Mouse (Mus musculus) G1E (cell line): ENCODE measurements around the gene Akr1cl. TPM values are rescaled to one million over a fixed set of nuclear protein-coding genes. Genes with fewer than 3 reads are reported as not detected.
A peak's percentile ranks its signal among the peaks of the same experiment; 100 is the strongest.

Experiments
- ATAC-seq: 2 replicates; pipeline ENCODE4 v1.8.0; 2016; ENCODE audit warnings: mild to moderate bottlenecking; ENCODE audit not compliant: insufficient number of reproducible peaks, poor library complexity, low FRiP score, severe bottlenecking; ENCODE audit errors: extremely low read depth
- DNase-seq: peaks from one replicate; pipeline ENCODE4 v3.0.0; 2012; ENCODE audit warnings: low spot score
- H3K27me3 ChIP-seq: 2 replicates; pipeline ENCODE4 v1.6.1; 2012; ENCODE audit warnings: mild to moderate bottlenecking, low read length, inconsistent platforms; ENCODE audit not compliant: insufficient read depth
- H3K36me3 ChIP-seq: replicated peaks from 2 replicates; pipeline ENCODE3; 2012; ENCODE audit warnings: mild to moderate bottlenecking, inconsistent platforms
- H3K4me1 ChIP-seq: 2 replicates; pipeline ENCODE4 v1.6.1; 2012; ENCODE audit warnings: low read depth, low read length, inconsistent platforms, mixed read lengths; ENCODE audit not compliant: insufficient read depth
- H3K4me3 ChIP-seq: 2 replicates; pipeline ENCODE4 v1.5.1; 2012; ENCODE audit warnings: low read depth, mild to moderate bottlenecking, inconsistent platforms, low read length, moderate library complexity, mixed read lengths
- H3K9me3 ChIP-seq: replicated peaks from 2 replicates; pipeline ENCODE4 v1.6.1; 2012; ENCODE audit warnings: inconsistent platforms
- CTCF ChIP-seq: IDR thresholded peaks from 2 replicates; pipeline ENCODE4 v1.5.1; 2012; ENCODE audit warnings: low read depth, low read length, inconsistent platforms, mixed read lengths
- GATA1 ChIP-seq: IDR thresholded peaks from 2 replicates; pipeline ENCODE4 v1.6.1; 2012; ENCODE audit warnings: borderline replicate concordance, low read length, inconsistent platforms, mixed read lengths
- GATA2 ChIP-seq: IDR thresholded peaks from 2 replicates; pipeline ENCODE4 v1.6.1; 2012; ENCODE audit warnings: low read depth, low read length, inconsistent platforms, borderline replicate concordance
- POLR2AphosphoS5 ChIP-seq: IDR thresholded peaks from 2 replicates; pipeline ENCODE4 v1.6.1; 2012; ENCODE audit warnings: low read depth, low read length, inconsistent platforms; ENCODE audit not compliant: insufficient replicate concordance
- TAL1 ChIP-seq: conservative IDR thresholded peaks from 2 replicates; pipeline ENCODE4 v1.6.1; 2012; ENCODE audit warnings: low read depth, low read length, inconsistent platforms, mixed read lengths
- polyA plus RNA-seq: library from polyadenylated mRNA; stranded (reverse); fragments of >175 nt; gene quantifications from 2 replicates; pipeline ENCODE4 v1.2.3, GENCODE M21; 2012
- total RNA-seq, 2 experiments: library from RNA; stranded (forward) in 1 of 2; stranded (reverse) in 1 of 2; fragments of 200-1000 nt in 1 of 2; fragments of >200 nt in 1 of 2; fragmentation: Nextera tagmentation in 1 of 2; gene quantifications; 2 replicates each; pipeline ENCODE4 v1.2.3; 2014 to 2017

The Akr1cl gene
- total and polyA plus RNA-seq, 3 experiments = 0.27 TPM; not detected in 2

DNA sequence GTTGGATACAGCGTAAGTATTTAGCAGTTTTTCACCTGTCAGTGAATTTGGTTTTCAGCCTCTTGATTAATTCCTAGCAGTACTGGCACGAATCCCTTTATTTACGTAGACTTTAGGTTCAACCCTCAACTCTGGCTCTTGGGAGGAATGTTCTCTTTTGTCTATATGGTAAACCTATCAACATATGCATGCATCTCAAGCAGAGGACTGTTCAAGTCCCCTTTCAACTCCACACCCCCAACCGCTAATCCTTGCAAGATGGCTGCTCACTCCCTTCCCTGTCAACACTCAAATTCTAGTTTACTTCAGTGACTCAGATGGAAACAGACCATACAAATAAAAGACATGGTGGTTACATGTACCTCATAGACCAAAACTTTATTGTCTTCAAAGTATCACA is 19.8 kb downstream of the Akr1cl start:
- DNase-seq (no peak), ATAC-seq (no peak)
- no peaks in the 10 kb centered on the region for H3K36me3 ChIP-seq
- TF ChIP-seq POLR2AphosphoS5 (no peak), TAL1 (no peak), GATA1 (no peak), GATA2 (no peak), CTCF (no peak)
- no peaks in the 10 kb centered on the region for H3K9me3 ChIP-seq
- no peak overlapping the region for H3K4me3 ChIP-seq
- H3K27me3 ChIP-seq = peaks cover 7% of the 10 kb centered on the region; the same call in 1 of the 2 replicates
- peaks cover 4% of the 10 kb centered on the region; the same call in 1 of the 2 replicates for H3K4me1 ChIP-seq

GRCm38 (mm10) chr1:65010153-65010552 is 22.4 kb downstream of the Akr1cl start:
- H3K9me3 ChIP-seq = no peaks in the 10 kb centered on the region
- H3K4me1 ChIP-seq = peaks cover 4% of the 10 kb centered on the region; the same call in 1 of the 2 replicates
- no peak overlapping the region for H3K4me3 ChIP-seq
- no peaks in the 10 kb centered on the region for H3K36me3 ChIP-seq
- TF ChIP-seq CTCF (peak; percentile 96), TAL1 (no peak)
- peak; percentile 78 for ATAC-seq
- DNase-seq = peak; percentile 57
- peaks cover 9% of the 10 kb centered on the region for H3K27me3 ChIP-seq

DNA sequence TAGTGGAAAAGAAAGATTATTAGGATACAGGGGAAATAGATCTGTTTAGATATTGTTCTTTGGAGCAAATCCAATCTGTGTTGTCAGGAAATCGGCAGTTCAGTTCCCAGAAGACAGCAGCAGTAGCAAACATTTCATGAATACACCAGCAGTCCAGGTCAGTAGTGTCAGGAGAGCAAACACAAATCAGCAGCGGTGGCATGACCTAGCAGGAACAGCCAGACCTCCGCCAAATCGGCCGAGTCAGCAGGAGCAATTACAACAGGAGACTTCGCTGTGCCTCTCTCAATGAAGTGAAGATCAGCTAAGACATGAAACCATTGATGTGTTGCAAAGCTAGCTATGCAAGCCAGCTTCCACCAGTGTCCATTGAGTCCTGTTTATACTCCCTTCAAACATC is 27.0 kb downstream of the Akr1cl start:
- DNase-seq (no peak), ATAC-seq (no peak)
- H3K4me3 ChIP-seq = no peak overlapping the region
- peaks cover 4% of the 10 kb centered on the region; the same call in 1 of the 2 replicates for H3K4me1 ChIP-seq
- TF ChIP-seq CTCF (no peak), GATA1 (no peak), POLR2AphosphoS5 (no peak), GATA2 (no peak), TAL1 (no peak)
- H3K9me3 ChIP-seq = no peaks in the 10 kb centered on the region
- no peaks in the 10 kb centered on the region for H3K36me3 ChIP-seq
- peaks cover 15% of the 10 kb centered on the region for H3K27me3 ChIP-seq

DNA sequence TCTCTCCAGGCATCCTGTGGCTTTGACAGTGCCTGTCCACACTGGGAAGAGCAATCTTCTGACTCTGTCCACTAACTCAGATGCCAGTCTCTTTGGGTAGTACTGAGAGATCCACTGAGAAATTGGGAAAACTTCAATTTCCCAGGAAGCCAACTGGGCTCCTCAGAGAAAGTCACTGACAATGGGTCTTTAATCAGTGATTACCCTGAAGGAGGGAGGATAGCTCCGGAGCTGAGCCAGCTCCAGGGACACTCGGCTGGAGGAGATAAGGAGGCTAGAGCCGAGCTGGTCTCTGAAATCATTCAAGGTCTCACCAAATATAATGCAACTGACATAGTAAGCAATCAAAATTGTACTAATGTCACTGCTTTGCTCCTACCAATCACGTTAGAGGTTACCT is 28.0 kb downstream of the Akr1cl start:
- TF ChIP-seq CTCF = no peak
- no peak for TF ChIP-seq TAL1
- TF ChIP-seq POLR2AphosphoS5 = no peak
- TF ChIP-seq GATA2 = no peak
- no peak for TF ChIP-seq GATA1

DNA sequence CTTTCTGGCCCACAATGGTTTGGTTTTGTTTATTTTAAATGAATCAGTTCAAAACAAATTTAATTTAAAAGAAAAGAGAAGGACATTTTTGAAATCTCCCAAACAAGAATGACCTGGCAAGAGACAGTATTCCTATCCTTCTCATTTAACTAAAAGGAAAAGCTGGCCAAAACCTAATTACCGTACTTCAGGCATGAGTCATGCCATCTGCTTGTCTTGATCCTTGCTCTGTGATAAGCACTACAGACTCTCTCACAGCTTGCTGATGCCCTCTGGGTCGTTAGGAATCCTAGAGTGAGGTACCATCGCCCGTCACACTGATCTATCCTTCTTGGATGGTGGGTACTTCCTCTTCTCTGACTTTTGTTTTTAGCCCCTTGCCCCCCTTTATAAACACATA is 39.4 kb downstream of the Akr1cl start:
- ATAC-seq (no peak), DNase-seq (no peak)
- H3K9me3 ChIP-seq = no peaks in the 10 kb centered on the region
- peaks cover 4% of the 10 kb centered on the region; the same call in 1 of the 2 replicates for H3K27me3 ChIP-seq
- H3K4me1 ChIP-seq = no peaks in the 10 kb centered on the region
- H3K36me3 ChIP-seq = no peaks in the 10 kb centered on the region
- no peak for TF ChIP-seq POLR2AphosphoS5
- TF ChIP-seq CTCF = no peak
- no peak for TF ChIP-seq GATA1
- no peak for TF ChIP-seq GATA2
- no peak for TF ChIP-seq TAL1
- H3K4me3 ChIP-seq = no peak overlapping the region

More for the DNA sequence above, 28.0 kb downstream of the Akr1cl start:
- peaks cover 20% of the 10 kb centered on the region for H3K27me3 ChIP-seq
- H3K4me3 ChIP-seq = no peak overlapping the region
- H3K9me3 ChIP-seq = no peaks in the 10 kb centered on the region
- ATAC-seq (no peak), DNase-seq (no peak)
- peaks cover 4% of the 10 kb centered on the region; the same call in 1 of the 2 replicates for H3K4me1 ChIP-seq
- no peaks in the 10 kb centered on the region for H3K36me3 ChIP-seq

DNA sequence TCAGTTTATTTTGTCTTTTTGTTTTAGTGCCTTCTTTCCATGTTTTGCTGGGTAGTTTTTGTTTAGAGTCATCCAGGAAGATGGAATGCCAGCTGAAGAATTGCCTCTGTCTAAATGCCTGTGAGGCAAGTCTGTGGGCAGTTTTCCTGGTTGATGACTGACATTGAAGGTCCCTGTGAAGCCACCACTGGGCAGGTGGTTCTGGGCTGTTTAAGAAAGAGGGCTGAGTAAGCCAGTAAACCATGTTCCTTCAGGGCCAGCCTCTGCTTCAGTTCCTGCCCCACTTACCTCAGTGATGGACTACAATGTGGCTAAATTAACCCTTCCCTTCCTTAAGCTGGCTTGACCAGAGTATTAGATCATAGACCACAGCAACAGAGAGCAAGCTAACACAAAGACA is 44.4 kb downstream of the Akr1cl start:
- Histone ChIP-seq H3K27me3 (peaks cover 10% of the 10 kb centered on the region), H3K4me1 (peaks cover 8% of the 10 kb centered on the region; the same call in 1 of the 2 replicates), H3K36me3 (no peaks in the 10 kb centered on the region), H3K9me3 (no peaks in the 10 kb centered on the region), H3K4me3 (no peak overlapping the region)
- no peak for ATAC-seq
- TF ChIP-seq POLR2AphosphoS5 (no peak), TAL1 (no peak), GATA2 (no peak), CTCF (no peak), GATA1 (no peak)
- no peak for DNase-seq

GRCm38 (mm10) chr1:64986120-64986519 is 46.4 kb downstream of the Akr1cl start:
- H3K4me3 ChIP-seq = no peak overlapping the region
- no peaks in the 10 kb centered on the region for H3K36me3 ChIP-seq
- H3K9me3 ChIP-seq = no peaks in the 10 kb centered on the region
- DNase-seq (no peak), ATAC-seq (peak; percentile 22; the same call in 1 of the 2 replicates)
- H3K4me1 ChIP-seq = peaks cover 8% of the 10 kb centered on the region; the same call in 1 of the 2 replicates
- TF ChIP-seq POLR2AphosphoS5 (no peak), GATA2 (no peak), GATA1 (no peak), TAL1 (no peak), CTCF (no peak)
- peaks cover 10% of the 10 kb centered on the region for H3K27me3 ChIP-seq
